Mouse (Mus musculus) left cerebral cortex, postnatal 4 days (tissue): ENCODE results near the gene Rras. TPM values are rescaled to one million over a fixed set of nuclear protein-coding genes. Genes with fewer than 3 reads are reported as not detected.
A peak's percentile ranks its signal among the peaks of the same experiment; 100 is the strongest.
"Not testable (repeated sequence)": the region's sequence is repeated elsewhere in the genome, so short reads cannot be mapped to it uniquely, and the experiment has no call there.

Experiments used
- DNase-seq: peaks from one replicate; pipeline ENCODE4 v3.0.0-alpha.2; 2022
- intact Hi-C: fragments of 180-260 bp; cut with DNase I; formaldehyde crosslinking; loops from one replicate; pipeline ENCODE4 v1.15.1; 2025
- total RNA-seq, 2 experiments: library from RNA; stranded (reverse); gene quantifications; 2 replicates each; pipeline ENCODE4 v1.2.3; 2021

Gene Rras
- total RNA-seq, 2 experiments from 2014 or later, result 6.9 to 7.2 TPM

DNA sequence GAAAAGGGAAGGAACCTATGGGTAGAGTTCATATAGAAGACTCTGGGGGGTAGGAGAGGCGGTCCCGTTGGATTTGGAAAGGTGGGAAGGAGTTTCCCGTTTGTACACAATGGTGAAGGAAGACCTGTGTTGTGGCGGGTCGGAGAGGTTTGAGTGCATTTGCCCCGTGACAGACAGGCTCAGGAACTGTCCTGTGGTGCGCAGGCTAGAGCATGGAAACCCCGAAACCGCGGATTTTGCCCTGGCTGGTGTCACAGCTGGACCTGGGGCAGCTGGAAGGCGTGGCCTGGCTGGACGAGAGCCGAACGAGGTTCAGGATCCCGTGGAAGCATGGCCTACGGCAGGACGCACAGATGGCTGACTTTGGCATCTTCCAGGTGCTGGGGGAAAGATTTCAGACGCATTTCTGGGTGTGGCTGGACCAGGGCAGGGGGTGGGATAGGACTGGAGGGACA lies 19.2 kb upstream of the Rras start, which contains the start of gene Bcl2l12:
TSS of gene Bcl2l12 (minus strand) at position 212 of the 455 bp plus-strand sequence.
- peak; percentile 54 for DNase-seq
- intact Hi-C loops, result no loop called here

DNA sequence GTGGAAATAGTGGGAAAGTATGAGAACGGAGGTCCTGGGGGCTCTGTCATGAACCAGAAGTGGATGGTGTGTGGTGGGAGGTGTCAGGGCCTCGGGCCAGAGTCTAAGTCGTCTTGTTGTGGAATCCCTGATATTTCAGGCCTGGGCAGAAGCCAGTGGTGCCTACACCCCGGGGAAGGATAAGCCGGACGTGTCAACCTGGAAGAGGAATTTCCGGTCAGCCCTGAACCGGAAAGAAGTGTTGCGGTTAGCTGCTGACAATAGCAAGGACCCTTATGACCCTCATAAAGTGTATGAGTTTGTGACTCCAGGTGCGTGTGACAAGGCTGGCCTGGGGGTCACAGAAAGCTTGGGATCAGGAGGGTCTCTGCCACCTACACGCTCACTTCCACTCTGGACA lies 18.0 kb upstream of the Rras start:
- intact Hi-C loops, result no loop called here

DNA sequence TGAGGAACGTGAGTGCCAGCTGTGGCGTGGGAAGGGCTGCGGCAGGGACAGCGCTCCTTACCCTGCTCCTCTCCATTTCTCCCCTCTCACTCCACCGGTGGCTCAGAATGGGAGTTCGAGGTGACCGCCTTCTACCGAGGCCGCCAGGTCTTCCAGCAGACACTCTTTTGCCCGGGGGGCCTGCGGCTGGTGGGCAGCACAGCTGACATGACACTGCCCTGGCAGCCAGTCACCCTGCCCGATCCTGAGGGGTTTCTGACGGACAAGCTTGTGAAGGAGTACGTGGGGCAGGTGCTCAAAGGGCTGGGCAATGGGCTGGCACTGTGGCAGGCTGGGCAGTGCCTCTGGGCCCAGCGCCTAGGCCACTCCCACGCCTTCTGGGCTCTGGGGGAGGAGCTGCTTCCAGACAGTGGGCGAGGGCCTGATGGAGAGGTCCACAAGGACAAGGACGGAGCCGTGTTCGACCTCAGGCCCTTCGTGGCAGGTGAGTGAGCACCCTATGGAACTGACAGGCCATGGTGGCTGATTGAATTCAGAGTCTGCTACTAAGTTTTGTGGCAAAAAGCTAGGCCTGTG lies 17.1 kb upstream of the Rras start:
- no peak for DNase-seq
- intact Hi-C loops, result no loop called here

More for the DNA sequence above, 18.0 kb upstream of the Rras start:
- no peak for DNase-seq

DNA sequence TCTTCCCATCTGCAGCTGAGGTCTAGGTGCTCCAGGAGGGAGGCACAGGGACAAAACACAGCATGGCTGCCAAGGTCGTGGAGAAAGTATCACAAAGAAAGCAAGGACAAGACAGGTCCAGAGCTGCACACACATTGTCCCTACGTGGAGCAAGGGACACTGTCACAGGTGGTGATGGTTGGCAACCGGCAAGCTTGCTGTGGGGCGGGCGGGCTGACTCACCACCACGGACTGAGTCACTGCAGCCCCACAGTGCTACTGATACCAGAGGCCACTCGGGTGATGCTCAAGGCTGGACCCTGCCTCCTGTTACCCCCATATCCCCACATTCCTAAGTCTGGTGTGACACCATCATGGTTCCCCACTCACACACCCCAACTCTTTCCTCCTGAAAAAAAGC lies 15.3 kb upstream of the Rras start:
- intact Hi-C loops, result no loop called here
- DNase-seq, result no peak

DNA sequence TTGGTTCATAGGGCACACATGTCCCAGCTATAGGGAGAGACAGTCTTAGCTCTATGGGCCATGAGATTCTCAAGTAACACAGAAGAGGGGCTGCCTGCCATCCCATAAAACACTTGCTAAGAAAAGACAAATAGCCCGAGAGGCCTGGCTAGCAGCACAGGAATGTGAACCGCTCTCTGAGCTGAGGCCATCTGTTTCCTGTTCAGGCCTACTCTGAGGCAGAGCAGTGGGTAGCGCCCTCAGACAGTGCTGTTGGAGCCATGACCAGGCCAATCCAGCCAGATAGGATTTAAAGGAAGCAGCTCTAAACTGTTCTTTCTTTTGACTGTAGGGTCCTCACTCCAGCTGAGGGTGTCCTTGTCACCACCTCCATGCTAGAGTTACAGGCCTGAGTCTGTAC lies 13.2 kb upstream of the Rras start:
- intact Hi-C loops, result no loop called here
- DNase-seq, result no peak

DNA sequence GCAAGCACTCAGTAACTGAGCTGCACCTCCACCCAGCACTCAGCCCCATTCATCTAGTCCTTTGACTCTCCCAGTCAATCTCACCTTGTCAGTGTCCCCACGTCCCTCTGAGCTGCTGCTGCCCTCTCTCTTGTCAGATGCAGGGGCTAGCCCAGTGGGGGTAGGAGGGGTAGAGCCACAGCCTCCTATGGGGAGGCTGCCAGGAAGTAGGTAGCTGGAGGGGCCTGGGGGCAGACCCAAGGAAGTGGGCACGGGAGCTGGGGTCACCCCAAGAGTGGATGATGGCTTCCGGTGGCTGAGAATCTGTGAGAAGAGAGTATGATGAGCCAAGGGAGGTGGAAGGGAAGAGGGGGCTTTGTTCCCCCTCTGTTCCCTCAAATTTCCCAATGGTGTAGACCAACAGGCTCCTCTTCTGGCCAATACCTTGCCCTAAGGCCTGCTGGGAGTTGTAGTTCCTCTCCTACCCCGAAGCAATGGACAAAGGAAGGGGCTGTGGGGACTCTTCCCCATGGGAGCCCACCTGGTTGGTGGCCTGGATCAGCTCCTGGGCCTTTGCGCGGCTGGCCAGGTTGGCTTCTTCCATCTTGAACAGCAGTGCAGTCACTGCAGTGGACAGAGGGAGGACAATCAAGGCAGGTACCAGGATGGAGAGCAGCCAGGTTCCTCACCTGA lies 12.3 kb upstream of the Rras start:
- DNase-seq, result no peak
- intact Hi-C loops, result no loop called here

DNA sequence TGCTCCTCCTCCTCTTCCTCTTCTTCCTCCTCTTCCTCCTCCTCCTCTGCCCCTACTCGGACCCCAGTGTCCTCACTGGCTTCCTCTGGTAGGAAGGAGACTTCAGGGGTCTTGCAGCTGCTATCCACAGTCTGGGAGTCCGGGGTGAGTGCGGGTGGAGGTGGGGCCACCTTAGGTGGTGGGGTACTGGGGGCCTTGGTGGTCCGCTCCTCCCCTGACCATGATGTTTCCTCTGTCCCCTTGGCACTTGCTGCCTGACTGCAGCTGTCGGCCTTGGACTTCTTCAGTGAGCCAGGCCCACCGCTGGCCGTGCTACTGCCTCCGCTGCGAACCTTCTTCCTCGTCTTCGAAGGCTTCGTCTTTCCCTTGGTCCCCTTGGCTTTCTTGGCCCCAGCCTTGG lies 11.3 kb upstream of the Rras start:
- DNase-seq, result no peak
- intact Hi-C loops, result no loop called here

DNA sequence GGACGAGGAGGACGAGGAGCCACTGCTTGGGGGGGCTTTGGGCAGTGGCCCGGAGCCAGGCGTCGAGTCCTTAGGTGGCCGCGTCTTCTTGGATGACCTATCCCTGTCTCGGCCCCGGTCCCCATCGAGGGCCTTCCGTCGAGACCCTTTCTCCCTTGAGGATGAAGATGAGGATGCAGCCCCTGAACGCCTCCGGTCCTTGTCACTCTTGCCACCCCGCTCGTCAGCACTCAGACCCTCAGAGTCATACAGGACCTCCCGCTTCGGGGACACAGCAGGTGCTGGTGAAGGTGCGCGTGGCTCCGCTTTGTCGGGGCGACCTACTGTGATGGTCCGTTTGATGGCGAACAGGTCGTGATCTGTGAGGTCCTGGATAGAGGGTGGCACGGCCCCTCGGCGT lies 10.6 kb upstream of the Rras start:
- DNase-seq, result no peak
- intact Hi-C loops, result no loop called here

DNA sequence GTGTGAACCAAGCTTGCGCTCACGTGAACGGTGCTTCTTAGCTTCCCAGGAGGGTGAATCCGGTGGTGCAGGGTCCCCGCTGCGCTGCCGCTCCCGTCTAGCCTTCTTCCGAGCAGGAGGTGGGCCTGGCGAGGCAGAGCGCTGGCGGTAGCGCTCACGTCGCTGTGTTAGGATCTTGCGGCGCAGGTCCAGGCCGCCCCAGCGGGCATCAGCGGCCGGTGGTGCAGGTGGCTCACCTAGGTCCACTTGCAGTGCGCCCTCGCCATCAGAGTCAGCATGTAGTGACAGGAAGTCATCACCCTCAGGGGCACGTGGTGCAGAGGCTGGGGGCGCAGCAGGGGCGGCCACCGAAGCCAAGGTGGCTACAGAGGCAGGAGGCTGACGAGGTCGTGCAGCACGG lies 9.9 kb upstream of the Rras start:
- DNase-seq, result no peak
- intact Hi-C loops, result no loop called here

DNA sequence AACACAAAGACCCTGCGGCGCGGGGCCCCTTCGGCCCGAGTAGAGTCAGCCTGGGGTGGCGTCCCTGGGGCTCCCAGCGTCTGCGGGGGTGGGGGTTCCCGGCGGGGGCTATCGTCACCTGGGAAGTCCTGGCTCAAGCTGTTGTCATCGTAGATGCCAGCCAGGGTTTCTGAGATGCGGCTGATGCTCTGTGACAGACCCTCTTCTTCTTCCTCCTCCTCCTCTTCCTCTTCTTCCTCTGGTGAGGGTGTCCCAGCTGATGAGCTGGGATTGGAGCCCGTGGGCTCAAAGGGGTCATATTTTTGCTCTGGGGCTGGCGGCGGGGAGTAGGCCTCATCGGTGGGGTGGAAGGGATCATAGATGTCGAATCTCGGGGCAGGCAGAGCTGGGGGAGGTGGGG lies 9.3 kb upstream of the Rras start:
- no peak for DNase-seq

DNA sequence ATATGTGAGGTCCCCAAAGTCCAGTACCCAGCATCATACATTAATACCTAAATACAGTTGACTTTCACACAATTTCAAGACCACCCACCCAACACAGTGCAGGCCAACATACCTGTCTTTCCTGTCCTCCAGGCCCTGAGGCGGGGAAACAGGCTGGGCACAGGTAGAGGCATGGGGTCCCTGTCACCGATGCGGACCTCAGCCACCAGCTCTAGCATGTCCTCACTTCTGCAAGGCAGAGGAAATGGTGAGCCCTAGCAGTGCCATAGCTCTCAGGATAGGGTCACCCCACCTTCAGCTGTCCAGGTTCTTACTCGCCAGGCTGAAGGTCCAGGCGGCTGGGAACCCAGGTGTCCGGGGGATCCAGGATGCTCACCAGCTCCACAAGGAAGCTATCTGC lies 5.8 kb upstream of the Rras start:
- no peak for DNase-seq
- intact Hi-C loops, result no loop called here

More for the DNA sequence above, 9.3 kb upstream of the Rras start:
- intact Hi-C loops, result no loop called here

DNA sequence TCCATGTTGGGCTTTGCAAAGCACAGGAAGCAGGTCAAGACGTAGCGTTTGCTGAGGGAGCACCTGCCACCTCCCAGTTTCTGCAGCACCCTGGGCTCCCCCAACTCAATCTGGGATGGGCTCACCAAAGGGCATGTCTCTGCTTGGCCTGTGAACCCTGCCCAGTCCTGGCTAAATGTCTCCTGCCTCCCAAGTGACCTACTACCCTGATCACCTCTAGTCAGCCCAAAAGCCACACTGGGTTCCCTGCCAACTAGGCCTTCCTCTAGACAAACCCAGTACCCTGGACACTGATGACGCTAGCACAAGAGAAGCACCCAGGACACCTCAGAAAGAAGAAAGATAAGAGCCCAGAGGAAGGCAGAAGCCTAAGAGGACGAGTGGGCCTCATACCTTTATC lies 4.9 kb upstream of the Rras start:
- intact Hi-C loops, result no loop called here
- DNase-seq, result no peak

DNA sequence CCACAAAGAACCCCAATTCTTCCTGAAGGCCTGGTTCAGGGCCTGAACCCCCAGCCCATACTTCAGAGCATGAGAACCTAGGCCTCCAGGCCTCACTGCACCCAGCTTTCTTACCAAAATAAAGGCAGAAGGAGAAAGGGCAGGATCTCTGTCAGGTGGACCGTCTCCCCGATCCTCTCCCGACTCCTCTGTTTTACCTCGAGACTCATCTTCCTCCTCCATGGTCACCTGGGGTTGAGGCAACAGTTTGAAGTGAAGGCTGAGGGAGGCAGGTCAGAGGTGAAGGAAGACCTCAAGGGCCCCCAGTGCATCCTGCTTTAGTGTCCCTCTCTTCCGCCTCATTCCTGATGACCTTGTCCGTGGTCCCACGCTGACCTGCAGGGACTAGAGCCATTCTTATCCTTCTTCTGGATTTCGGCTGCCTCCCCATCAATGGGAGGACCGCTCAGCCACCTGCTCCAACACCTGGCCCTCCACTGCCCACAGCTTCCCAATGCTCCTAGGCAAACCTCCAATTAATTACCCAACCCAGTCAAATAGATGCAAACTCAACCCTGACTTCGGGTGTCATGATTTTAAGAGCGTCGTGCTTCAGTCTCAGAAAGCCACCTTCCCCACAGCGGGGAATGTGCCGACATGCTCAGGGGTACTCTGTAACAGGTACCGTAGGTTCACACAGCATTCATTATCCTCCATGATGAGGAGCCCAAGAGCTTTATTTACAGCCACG lies 4.2 kb upstream of the Rras start:
- intact Hi-C loops, result no loop called here
- DNase-seq, result no peak

DNA sequence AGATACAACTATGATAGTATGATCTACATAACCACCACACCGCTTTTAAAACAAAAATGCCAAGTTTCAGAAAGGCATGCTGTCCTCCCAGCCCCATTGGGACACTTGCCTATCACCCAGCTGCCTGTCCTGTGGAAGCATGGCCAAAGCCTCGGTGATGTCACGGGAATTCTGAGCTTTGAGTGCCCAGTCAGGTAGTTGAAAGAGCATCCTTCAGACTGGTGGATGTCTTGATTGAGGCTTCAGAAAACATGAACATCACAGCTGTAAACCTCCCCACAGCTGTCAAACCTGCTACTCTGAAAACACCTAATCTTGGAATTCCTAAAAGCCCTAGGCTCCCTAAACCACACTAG lies 3.7 kb upstream of the Rras start:
- no peak for DNase-seq
- intact Hi-C loops, result no loop called here

DNA sequence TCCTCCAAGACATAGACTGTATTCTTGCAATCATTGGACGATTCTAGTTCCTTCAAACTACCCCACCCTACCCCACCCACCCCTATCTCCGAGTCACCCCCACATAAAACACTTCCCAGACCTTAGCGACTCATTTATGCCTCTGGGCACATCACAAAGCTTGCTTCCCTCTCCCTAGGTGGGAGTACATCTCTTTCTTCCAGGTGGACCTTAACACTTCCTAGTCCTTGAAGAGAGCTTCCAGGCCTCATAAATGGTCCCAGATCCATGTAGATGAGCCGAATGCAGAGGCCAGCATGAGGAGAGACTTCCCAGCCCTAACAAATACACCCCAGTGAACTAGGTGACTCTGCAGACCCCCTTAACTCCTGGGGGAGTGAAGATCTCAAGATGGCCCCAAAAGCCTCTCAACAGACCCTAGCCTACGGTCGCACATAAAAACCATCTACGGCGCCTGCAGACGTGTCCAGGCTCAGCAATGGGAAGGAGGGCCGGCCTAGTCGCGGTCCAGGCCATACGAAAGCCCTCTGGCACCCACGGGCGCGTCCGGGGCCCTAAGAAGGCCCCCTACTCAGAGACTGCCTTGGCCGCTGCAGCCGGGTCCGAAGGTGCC lies 2.3 kb upstream of the Rras start:
- intact Hi-C loops, result no loop called here
- DNase-seq, result no peak

DNA sequence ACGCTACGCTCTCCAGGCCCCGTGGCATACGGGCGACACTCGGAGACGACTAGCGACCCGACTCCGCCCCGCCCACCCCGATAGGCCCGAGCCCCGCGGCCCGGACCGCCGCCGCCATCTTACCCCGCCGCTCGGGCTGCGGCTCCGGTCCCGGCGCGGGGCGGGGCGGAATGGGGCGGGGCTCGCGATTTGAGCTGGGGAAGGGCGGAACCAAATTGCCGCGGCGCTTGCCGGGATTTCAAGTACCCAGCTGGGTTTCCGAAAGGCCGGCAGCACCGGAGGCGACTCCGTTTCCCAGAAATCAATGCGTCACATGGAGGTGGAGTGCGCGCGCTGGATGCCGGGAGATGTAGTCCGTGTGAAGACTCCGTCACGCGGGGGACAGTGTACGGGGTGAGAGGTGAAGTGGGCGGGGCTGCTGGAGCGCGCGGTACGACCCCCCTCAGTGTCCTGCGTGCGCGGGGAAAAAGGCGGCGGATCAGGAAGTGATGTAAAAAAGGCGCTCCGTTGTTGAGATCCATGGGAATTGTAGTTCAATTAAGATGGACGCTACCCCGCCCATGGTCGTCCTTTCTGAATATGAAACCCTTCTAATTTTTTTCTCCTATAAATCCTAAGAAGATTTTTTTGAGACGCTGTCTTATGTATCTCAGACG lies 1.7 kb upstream of the Rras start, which contains the start of gene Scaf1:
TSS of gene Scaf1 (minus strand) at position 407 of the 656 bp plus-strand sequence.
- DNase-seq, result peak; percentile 100
- intact Hi-C loops, result no loop called here

DNA sequence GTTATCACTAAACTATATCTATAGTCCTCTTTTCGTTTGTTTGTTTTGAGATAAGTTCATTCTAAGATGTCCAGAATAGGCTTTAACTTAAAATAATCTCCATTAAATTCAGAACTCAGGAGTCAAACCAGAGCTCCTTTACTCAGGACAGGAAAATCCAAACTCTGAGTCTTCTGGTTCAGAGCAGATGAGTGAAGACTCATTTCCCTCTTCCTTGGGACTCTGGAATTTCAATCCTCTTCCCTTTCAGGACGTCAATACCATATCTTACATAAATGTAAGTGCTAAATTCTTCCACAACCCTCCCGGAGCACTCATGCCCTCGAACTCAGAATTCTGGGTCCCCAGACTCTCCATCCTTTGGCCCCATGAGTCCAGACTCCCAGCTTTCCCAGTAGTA lies 1.0 kb upstream of the Rras start:
- intact Hi-C loops, result no loop called here
- no peak for DNase-seq

DNA sequence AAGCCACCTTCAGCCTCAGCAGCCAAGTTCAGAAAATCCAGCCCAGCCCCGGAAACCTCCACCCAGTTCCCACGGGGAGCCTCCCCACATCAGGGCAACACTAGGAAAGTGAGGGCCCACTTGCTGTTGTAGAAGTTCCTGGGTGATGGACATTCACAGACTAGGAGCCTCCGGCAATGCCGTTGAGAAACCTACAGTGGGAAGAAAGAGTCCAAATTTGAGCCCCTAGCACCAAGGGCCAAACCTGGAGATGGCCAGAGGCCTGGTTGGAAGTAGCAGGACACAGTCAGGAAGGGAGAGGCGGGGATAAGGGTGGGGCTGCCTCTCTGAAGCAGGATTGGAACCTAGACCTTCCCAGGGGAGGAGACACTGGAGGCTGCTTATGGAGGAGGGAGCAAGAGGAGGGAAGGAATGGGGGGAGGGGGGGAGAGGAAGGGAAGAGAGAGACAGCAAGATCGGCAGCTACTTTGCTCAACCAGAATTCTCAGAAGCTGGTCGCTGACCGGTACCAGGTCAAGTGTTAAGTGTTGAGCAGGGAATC lies 1.3 kb downstream of the Rras start:
- no peak for DNase-seq
- intact Hi-C loops, result no loop called here

DNA sequence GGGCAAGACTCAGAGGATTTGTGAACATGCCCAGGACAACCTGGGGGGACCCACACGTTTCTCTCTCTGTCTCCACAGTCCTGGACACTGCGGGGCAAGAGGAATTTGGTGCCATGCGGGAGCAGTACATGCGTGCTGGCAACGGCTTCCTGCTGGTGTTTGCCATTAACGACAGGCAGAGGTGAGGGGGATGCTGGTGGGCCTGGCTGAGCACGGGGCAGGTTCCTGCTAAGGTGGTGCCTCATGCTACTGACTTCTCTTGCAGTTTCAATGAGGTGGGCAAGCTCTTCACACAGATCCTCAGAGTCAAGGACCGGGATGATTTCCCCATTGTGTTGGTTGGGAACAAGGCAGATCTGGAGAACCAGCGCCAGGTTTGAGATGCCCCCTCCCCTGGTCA lies 2.5 kb downstream of the Rras start:
- intact Hi-C loops, result no loop called here
- DNase-seq, result no peak

DNA sequence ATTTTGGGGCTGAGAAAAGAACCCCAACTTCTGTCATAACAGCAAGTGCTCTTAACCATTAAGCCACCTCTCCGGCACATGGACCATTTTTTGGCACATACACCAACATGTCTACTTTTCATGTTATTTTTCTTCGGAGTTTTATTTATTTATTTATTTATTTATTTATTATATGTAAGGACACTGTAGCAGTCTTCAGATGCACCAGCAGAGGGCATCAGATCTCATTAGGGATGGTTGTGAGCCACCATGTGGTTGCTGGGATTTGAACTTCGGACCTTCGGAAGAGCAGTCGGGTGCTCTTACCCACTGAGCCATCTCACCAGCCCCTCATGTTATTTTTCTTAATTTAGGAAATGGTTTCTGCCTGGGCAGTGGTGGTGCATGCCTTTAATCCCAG lies 6.0 kb downstream of the Rras start:
- DNase-seq, intact Hi-C loops: not testable (repeated sequence)
